Comparison of ENCODE assay signal across 31 mouse cellular contexts in the genomic region with DNA sequence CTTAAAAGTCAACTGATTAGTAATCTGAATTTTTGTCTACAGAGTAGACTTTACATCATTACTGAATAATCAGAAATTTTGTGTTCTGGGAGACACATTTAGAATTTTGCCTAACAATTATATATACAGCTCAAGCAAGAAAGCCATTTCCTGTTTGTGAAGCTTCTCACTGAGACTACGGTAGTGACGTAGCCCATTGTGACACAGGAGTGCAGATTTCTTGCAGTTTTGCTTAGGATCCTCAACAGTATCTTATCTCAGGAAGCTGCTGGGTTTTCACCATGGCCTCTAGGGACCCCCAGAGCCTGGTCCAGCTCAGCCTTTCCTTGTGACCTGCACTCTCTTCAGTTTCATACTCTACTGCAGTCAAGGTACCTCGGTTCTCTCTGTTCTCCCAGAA.
DNase-seq lines count a peak whose midpoint lies in the region; ATAC-seq lines count a peak whose summit lies in the region.
"Had no signal": no experiment of that assay in that cellular context is flagged by ENCODE, and none has a peak within 500 bp of the region (broad histone marks: within the 10 kb centered on the region; RNA-seq: fewer than 3 reads in every experiment).

No protein-coding gene starts in this region.

- H3K4me1 ChIP-seq in heart, embryonic 12.5 days (replicated peaks): no peaks in the 10 kb centered on the region
- no peaks in the 10 kb centered on the region for H3K4me1 ChIP-seq in intestine, embryonic 16.5 days (ENCODE audit: control insufficient read depth, insufficient read depth, low read length)
- H3K4me1 ChIP-seq: embryonic facial prominence, embryonic 10.5 days; embryonic facial prominence, embryonic 13.5 days; forebrain, embryonic 12.5 days; forebrain, embryonic 15.5 days; heart, embryonic 10.5 days; hindbrain, embryonic 10.5 days had no signal

- no peak overlapping the region for H3K9ac ChIP-seq in heart, embryonic 12.5 days
- H3K9ac ChIP-seq in intestine, embryonic 16.5 days (ENCODE audit: low read depth, low read length): no peak overlapping the region
- H3K9ac ChIP-seq: embryonic facial prominence, embryonic 13.5 days; forebrain, embryonic 12.5 days; forebrain, embryonic 15.5 days; hindbrain, embryonic 14.5 days had no signal

- no peak overlapping the region for H3K4me3 ChIP-seq in heart, embryonic 12.5 days
- no peak overlapping the region for H3K4me3 ChIP-seq in intestine, embryonic 16.5 days (ENCODE audit: low read length)
- H3K4me3 ChIP-seq: embryonic facial prominence, embryonic 10.5 days; embryonic facial prominence, embryonic 13.5 days; erythroblast, embryonic 14.5 days; forebrain, embryonic 12.5 days; forebrain, embryonic 15.5 days; gastrocnemius, adult 2 months; heart, adult 2 months; heart, embryonic 10.5 days; hindbrain, embryonic 10.5 days had no signal

- no peak overlapping the region for H3K27ac ChIP-seq in heart, embryonic 12.5 days (ENCODE audit: poor library complexity, severe bottlenecking)
- H3K27ac ChIP-seq in intestine, embryonic 16.5 days (ENCODE audit: low read length): no peak overlapping the region
- H3K27ac ChIP-seq: embryonic facial prominence, embryonic 10.5 days; embryonic facial prominence, embryonic 13.5 days; forebrain, embryonic 12.5 days; forebrain, embryonic 15.5 days; gastrocnemius, adult 2 months; heart, adult 2 months; heart, embryonic 10.5 days; hindbrain, embryonic 10.5 days; hindbrain, embryonic 14.5 days; hindbrain, postnatal 0 days had no signal

- no peaks in the 10 kb centered on the region for H3K27me3 ChIP-seq in heart, embryonic 12.5 days (replicated peaks)
- H3K27me3 ChIP-seq in intestine, embryonic 16.5 days (replicated peaks; ENCODE audit: control insufficient read depth, insufficient read depth, low read length): no peaks in the 10 kb centered on the region
- H3K27me3 ChIP-seq: embryonic facial prominence, embryonic 13.5 days; forebrain, embryonic 12.5 days; forebrain, embryonic 15.5 days had no signal

- H3K36me3 ChIP-seq in heart, embryonic 12.5 days: no peaks in the 10 kb centered on the region
- H3K36me3 ChIP-seq in intestine, embryonic 16.5 days (ENCODE audit: control insufficient read depth, insufficient read depth, low read length): no peaks in the 10 kb centered on the region
- H3K36me3 ChIP-seq: embryonic facial prominence, embryonic 10.5 days; embryonic facial prominence, embryonic 13.5 days; forebrain, embryonic 12.5 days; forebrain, embryonic 15.5 days; G1E; heart, embryonic 10.5 days; hindbrain, embryonic 10.5 days had no signal

- H3K4me2 ChIP-seq in heart, embryonic 12.5 days: no peak overlapping the region
- no peak overlapping the region for H3K4me2 ChIP-seq in intestine, embryonic 16.5 days (ENCODE audit: low read depth, low read length)
- H3K4me2 ChIP-seq: embryonic facial prominence, embryonic 13.5 days; forebrain, embryonic 12.5 days; forebrain, embryonic 15.5 days; hindbrain, embryonic 14.5 days had no signal

- no peaks in the 10 kb centered on the region for H3K9me3 ChIP-seq in heart, embryonic 12.5 days (replicated peaks)
- no peaks in the 10 kb centered on the region for H3K9me3 ChIP-seq in intestine, embryonic 16.5 days (ENCODE audit: control insufficient read depth, low read length)
- H3K9me3 ChIP-seq: embryonic facial prominence, embryonic 10.5 days; embryonic facial prominence, embryonic 13.5 days; forebrain, embryonic 12.5 days; forebrain, embryonic 15.5 days; G1E; heart, embryonic 10.5 days; hindbrain, embryonic 10.5 days had no signal

- peak; percentile 45; the same call in 1 of the 2 replicates for ATAC-seq in heart, embryonic 12.5 days (ENCODE audit: insufficient number of reproducible peaks, low FRiP score)
- peak; percentile 37 for ATAC-seq in CD4-positive, CD25-positive, alpha-beta regulatory T cell, adult 4 months
- peak; percentile 74 for ATAC-seq in granulocyte monocyte progenitor cell, adult 5-6 weeks (replicated peaks; ENCODE audit: poor library complexity, severe bottlenecking)
- ATAC-seq in megakaryocyte progenitor cell, adult 5-6 weeks (replicated peaks; ENCODE audit: poor library complexity): peak; percentile 60
- ATAC-seq in intestine, embryonic 16.5 days: no peak
- ATAC-seq: forebrain, embryonic 15.5 days; hindbrain, postnatal 0 days; inflammation-experienced regulatory T-cells, adult 6 months; intestine, postnatal 0 days; Patski had no signal

- no peak for DNase-seq in heart, adult 18-20 months
- DNase-seq in thymus, postnatal 4 days: no peak
- DNase-seq in frontal cortex, postnatal 36 days (ENCODE audit: low spot score in 2 of 2): no peak
- DNase-seq: adrenal gland, postnatal 10 days; adrenal gland, postnatal 36 days; B cell, adult 2 months; cerebellum, adult 18-20 months; cerebellum, adult 9-10 months; cerebellum, postnatal 14 days; embryo, embryonic 11 days; gastrocnemius, adult 2 months; gastrocnemius, postnatal 14 days; heart, adult 2 months had no signal

- WGBS in heart, embryonic 12.5 days: 49% methylated on average over 3 of the region's 3 CpGs
- 71% methylated on average over 3 of the region's 3 CpGs for WGBS in intestine, embryonic 16.5 days
